Mouse (Mus musculus) layer of hippocampus, postnatal 36 days (tissue): Measurements from ENCODE around the gene 4930467E23Rik. TPM values are rescaled to one million over a fixed set of nuclear protein-coding genes. Genes with fewer than 3 reads are reported as not detected.
"Not testable (repeated sequence)": the region's sequence is repeated elsewhere in the genome, so short reads cannot be mapped to it uniquely, and the experiment has no call there.

Experiments
- DNase-seq, 2 experiments: peaks; one replicate each; pipeline ENCODE4 v3.0.0; 2022
- total RNA-seq, 2 experiments: library from RNA; stranded (reverse); gene quantifications; 2 replicates each; pipeline ENCODE4 v1.2.3; 2021

4930467E23Rik gene
- under 1 TPM; 0.60 to 0.94 TPM for total RNA-seq

DNA sequence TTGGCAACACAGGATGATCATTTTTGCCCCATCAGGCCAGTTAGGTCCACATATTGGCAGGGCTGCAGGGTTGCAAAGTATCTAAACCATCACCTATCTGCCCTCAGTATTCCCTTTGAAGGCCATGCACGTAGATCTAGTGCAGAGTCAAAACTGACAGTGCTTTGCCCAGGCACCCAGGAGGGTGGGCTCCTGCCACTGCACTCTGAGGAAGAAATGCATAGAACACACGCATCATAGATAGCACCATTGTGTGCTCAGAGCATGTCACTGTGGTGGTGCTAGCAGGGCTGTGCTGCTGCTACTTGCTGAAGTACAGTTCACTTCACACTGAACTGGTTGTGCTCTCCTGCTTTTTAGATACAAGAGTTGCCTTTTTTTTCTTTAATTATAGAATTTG, at the start of gene 4930467E23Rik:
4930467E23Rik (plus strand) TSS at position 301 of the 400 bp plus-strand sequence.
- DNase-seq, result not testable (repeated sequence)

DNA sequence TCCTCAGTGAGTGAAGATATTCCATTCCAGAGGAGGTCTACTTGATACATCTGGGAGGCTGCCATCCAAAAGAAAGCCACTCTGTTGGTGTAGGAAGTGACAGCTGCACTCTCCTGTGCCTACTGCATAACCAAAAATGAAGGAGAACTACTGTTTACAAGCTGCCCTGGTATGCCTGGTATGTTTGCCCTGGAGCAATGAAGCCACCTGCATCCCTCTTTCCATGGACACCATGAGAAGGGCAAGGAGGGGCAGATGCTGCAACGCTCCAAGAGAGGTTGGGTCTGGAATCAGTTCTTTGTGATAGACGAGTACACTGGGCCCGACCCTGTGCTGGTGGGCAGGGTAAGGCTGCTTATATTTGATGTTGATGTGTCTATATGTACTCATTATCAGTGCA, 47.1 kb upstream of the 4930467E23Rik start:
- not testable (repeated sequence) for DNase-seq

DNA sequence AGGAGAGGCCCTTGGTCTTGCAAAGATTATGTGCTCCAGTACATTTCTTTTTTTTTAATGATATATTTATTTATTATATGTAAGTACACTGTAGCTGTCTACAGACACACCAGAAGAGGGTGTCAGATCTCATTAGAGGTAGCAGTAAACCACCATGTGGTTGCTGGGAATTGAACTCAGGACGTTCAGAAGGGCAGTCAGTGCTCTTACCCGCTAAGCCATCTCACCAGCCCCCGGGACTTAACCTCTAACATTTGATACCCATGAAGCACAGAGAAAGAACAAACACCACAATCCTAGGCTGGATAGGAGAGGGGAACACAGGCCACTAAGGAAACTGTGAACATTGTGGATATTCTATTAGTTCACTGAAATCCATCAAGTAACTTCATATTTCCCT, 43.9 kb upstream of the 4930467E23Rik start:
- not testable (repeated sequence) for DNase-seq

GRCm38 (mm10) chr8:19688802-19689525, 40.4 kb upstream of the 4930467E23Rik start:
- DNase-seq, result not testable (repeated sequence)

DNA sequence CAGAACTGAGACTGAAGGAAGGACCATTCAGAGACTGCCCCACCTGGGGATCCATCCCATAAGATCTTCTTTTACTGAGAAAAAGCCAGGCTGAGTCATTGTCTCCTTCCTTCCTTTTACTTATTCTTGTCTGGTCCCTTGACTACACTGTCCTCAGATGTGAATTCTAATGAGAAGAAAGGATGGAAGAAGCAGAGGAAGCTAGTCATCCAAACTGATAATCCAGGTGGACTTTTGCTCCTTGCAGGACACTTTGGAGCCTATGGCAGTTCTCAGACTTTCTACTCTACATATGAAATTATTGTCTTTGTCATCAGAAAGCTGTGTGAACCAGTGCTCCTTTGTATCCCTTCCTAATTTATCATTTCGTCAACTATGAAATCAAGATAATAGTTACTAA, 39.6 kb upstream of the 4930467E23Rik start:
- not testable (repeated sequence) for DNase-seq

DNA sequence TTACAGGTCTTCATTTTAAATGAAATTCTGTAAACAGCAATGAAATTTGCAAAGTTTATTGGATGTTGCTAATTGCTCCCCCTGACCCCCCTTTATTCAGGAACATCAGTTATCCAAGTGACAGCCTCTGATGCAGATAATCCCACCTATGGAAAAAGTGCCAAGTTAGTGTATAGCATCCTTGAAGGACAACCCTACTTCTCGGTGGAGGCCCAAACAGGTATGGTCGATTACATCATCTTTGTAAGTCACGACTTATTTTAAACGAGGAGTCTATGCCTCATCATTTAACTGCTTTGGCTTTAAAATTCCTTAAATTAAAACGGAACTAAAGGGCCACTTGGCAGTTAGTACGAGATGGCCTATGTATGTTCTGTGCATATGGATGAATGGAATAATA, 38.0 kb upstream of the 4930467E23Rik start:
- DNase-seq, result not testable (repeated sequence)

GRCm38 (mm10) chr8:19697497-19698077, 31.8 kb upstream of the 4930467E23Rik start:
- not testable (repeated sequence) for DNase-seq

GRCm38 (mm10) chr8:19698123-19698522, 31.3 kb upstream of the 4930467E23Rik start:
- DNase-seq, result not testable (repeated sequence)

DNA sequence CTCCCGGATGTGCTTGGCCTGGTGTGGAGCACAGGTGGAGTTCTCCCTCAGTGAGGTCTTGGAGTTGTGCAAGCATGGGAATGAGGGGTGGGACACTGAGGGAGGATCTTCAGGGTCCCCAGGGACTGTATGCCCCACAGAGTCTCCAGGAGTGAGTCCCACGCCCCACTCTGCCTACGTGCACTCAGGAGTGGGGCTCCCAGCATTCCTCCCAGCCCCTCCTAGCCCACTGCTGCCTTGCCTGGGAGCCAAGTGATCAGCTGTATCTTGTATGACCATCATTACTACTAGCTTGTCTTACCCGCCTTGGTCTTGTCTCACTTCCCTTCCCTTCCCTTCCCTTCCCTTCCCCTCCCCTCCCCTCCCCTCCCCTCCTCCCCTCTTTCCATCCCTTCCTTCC, 30.7 kb upstream of the 4930467E23Rik start:
- peak in 1 of 2 experiments; percentile 53 for DNase-seq

DNA sequence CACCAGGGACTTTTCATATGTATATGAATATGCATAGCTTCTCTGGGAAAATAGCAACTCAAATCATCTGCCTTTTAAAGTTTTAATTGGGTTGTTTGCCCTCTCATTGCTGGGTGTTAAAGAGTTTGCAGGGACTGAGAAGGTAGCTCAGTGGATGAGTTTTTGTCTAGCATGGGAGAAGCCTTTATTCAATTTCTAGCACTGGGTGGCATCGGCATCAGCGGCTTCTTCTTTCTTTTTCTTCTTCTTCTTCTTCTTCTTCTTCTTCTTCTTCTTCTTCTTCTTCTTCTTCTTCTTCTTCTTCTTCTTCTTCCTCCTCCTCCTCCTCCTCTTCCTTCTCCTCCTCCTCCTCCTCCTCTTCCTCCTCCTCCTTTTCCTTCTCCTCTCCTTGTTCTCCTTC, 28.1 kb upstream of the 4930467E23Rik start:
- not testable (repeated sequence) for DNase-seq

GRCm38 (mm10) chr8:19702276-19702675, 27.1 kb upstream of the 4930467E23Rik start:
- not testable (repeated sequence) for DNase-seq

GRCm38 (mm10) chr8:19702972-19703709, 26.2 kb upstream of the 4930467E23Rik start:
- peak; percentile 77 to 88 for DNase-seq

- DNase-seq, result not testable (repeated sequence)
These were observed 25.5 kb upstream of the 4930467E23Rik start for GRCm38 (mm10) chr8:19703906-19704305.

DNA sequence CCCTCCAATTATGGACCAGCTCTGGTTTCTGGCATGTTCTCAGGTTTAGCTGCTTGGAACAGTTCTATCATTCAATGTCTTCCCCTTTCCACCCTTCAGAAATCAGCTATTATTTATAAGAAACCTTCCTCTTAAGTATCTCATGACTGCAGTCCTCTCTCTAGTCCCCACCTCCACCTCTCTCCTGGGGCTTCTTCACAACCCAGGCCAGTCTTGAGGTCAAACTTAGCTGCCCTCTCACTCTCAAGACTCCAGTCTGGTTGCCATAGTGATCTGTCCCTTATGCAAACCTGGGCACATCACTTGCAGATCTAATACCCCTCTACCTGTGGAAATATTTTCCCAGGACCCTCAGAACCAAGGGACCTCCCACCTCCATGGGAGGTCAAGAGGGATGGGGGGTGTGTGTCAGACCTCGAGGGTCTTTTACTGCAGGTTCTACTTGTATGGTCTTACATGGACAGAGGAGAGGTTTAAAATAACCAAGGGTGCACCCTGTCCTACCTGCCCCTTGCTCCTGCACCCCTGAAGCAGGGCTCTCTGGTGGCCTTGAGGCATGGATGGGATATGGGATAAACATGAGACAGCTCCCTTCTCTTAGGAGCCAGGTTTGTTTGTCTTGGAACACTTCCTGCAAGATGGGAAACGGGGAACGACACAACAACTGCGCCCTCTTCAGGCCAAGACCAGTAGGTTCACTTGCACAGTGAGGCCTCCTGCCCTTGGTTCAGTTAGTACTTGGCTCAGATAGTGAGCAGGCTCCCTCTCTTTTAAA, 24.7 kb upstream of the 4930467E23Rik start:
- not testable (repeated sequence) for DNase-seq

DNA sequence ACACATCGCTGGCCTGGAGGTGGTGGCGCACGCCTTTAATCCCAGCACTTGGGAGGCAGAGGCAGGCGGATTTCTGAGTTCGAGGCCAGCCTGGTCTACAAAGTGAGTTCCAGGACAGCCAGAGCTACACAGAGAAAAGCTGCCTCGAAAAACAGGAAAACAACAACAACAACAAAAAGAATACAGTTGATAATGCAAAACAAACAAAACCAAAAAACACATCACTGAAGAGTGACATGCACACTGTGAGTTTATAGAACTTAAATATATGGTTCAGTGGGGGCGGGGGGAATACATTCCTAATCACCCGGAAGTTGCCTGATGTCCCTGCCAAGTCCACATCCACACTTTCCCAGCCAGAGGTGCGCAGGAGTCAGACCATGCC, 24.2 kb upstream of the 4930467E23Rik start:
- DNase-seq, result not testable (repeated sequence)

GRCm38 (mm10) chr8:19706101-19706725, 23.2 kb upstream of the 4930467E23Rik start:
- DNase-seq, result not testable (repeated sequence)

GRCm38 (mm10) chr8:19706918-19707760, 22.2 kb upstream of the 4930467E23Rik start:
- peak; percentile 78 for DNase-seq

DNA sequence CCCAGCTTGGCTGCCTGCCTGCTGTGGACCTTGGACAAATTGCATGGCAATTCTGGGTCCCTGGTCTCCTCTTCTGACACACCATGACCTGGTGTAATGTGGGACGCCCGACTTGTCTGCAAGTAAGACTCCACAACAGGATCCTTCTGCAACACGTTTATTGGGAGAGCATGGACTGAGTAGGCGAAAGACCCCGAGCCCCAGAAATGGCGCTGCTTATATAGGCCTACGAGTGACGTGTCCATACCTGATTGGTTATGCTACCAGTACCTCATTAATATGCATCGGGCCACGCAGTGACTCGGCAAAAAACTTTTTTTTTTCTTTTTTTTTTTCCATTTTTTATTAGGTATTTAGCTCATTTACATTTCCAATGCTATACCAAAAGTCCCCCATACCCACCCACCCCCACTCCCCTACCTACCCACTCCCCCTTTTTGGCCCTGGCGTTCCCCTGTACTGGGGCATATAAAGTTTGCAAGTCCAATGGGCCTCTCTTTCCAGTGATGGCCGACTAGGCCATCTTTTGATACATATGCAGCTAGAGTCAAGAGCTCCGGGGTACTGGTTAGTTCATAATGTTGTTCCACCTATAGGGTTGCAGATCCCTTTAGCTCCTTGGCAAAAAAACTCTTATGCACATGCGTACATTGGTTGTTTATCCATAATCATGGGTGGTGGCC, 21.5 kb upstream of the 4930467E23Rik start:
- DNase-seq, result not testable (repeated sequence)

- not testable (repeated sequence) for DNase-seq
These were observed 20.4 kb upstream of the 4930467E23Rik start for GRCm38 (mm10) chr8:19708976-19709375.

- not testable (repeated sequence) for DNase-seq
These were observed 19.9 kb upstream of the 4930467E23Rik start for GRCm38 (mm10) chr8:19709488-19709887.
